Mouse (Mus musculus): Measurements from ENCODE around the gene Enah.

The Enah gene

DNA sequence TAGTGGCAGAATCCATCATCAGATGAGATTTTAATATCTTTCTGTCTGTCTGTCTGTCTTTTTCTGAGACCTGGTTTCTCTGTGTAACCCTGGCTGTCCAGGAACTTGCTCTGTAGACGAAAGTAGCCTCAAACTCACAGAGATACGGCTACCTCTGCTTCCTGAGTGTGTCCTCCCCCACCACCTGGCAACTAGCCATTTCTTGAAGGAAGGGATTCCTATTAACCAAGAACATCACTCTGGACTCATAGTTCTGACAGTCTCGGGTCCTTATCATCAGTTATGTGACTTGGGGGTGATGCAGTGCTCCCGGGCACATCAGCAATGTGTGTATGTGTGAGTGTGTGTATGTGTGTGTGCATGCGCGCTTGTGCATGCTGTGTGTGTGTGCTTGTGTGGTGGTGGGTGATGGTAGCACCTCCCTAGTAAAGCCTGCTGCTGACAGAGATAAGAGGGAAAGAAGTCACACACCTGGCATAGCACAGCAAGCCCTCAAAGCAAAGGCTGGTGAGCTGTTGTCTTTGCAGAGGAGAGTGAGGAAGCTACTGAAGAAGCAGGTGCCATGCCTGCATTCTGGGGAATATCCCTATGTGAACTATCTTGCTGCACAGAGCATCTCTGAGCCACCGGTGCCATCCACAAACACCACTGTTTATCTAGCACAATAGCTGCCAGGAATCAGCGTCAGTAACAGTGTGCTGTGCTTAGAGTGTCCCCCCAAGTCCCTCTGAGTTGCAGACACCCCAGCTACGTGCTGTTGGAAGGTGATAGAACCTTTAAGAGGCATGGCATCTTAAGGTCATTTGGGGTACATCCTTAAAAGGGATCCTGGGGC is 146.5 kb downstream of the Enah start:
- DNase-seq, result no peak

DNA sequence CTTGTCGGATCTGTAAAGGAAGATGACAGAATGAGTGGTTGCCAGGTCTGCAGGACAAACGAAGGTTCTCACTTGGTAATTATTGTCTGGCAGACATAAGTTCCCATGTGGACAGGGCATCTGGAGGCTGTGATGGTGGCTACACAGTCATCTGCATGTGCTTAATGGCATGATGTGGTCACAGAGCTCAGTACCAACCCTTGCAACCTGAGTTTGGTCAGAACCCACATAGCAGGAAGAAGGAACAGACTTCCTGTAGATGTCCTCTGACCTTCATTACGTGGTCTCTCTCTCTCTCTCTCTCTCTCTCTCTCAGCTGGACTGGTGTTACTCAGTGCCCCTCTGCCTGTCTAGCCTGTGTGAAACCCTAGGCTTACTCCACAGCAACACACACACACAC is 147.2 kb downstream of the Enah start:
- DNase-seq, result no peak

DNA sequence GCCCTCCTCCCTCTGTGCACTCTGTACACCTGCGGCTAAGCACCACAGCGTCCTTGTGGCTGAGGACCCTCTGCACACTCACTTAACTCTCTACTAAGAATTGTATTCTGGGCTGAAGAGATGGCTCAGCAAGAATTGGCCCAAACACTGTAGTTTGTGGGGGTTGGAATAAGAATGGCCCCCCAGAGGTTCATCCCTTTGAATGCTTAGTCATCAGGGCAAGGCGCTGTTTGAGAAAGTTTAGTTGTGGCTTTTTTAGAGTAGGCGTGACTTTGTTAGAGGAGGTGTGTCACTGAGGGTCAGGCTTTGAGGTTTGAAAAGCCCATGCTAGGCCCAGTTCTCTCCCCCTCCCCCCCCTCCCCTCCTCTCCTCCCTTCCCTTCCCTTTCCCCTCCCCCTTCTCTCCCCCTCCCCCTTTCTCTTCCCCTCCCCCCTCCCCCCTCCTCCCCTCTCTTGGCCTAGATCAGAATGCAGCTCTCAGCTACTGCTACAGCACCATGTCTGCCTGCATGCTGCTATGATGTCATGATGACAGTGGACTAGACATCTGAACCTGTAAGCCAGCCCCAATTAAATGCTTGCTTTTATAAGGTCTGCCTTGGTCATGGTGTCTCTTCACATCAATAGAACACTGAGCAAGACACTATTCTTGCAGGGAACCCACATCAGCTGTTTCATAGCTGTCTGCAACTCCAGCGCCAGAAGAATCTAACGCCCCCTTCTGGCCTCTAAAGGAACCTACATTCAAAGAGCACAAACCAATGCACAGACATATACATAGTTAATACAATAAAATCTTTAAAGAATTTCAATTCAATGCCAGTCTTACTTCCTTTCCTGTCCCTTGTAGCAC is 153.1 kb downstream of the Enah start:
- no peak for DNase-seq

DNA sequence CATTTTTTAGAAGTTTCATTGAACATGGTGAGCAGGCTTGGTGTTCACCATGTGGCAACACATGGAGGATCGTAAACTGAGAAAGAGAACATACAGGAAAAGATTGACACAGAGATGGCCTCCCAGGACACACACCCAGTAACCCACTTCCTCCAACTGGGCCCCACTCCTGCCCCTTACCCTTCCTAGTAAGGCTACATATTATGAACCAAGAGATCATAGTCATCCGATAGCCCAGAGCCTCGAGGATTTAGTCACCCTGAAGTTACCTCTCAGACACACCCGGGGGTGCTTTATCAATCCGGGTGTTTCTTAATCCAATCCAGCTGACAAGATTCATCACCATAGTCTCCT is 153.9 kb downstream of the Enah start:
- DNase-seq, result no peak

DNA sequence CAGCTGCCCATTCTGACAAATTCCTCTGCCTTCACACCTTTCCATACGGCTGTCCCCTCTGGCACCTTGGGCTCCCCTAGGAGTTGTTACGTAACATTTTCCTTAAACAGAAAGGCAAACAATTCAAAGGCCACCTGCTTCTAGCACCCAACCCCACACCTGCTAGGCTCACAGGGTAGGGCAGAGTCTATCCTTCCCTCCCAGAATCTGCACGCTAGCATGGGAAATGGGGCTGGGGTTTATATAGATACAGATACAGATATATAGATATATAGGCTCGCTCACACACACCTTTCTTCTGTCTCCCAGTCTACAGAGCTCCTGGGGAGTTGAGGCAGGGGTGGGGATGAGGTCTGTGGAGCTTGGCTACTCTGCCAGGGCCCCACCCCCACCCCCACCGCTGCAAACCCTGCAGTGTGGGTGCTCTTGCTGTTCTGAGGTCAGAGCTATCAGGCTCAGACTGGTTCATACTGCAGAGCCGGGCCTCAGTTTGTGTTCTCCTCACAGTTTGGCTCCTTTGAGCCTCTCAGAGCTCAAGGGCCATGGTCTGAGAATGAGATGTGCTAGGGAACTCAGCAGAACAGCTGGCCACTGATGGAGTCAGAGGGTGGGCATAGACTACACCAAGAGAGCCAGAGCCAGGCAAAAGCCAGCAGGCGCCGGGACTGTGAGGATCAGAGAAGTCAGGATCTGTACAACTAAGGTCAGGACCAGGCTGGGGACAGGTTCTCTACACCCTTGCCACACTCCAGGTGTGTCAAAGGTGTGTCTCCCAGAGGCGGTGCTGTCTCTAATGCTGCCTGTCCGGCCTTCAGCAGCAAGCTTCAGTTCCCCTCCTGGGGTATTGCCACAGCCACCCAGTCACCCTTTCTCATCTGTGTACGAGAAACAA is 154.6 kb downstream of the Enah start:
- DNase-seq, result no peak

DNA sequence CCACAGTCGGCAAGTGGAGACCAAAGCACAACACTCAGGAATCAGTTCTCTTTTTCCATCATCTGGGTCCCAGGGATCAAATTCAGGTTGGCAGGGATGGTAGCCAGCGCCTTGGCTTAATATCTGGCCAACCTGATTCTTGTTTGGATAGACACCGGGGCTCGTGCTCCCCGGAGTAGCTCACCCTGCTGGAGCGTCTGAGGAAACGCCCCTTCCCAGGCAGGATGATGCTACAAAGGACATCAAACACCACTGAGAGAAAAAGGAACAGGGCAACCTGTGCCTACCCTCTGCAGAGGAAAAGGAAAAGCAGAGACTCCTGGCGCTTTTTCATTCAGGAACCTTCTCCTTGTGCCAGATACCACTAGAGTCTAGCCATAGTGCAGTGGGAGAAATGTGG is 156.4 kb downstream of the Enah start:
- no peak for DNase-seq

DNA sequence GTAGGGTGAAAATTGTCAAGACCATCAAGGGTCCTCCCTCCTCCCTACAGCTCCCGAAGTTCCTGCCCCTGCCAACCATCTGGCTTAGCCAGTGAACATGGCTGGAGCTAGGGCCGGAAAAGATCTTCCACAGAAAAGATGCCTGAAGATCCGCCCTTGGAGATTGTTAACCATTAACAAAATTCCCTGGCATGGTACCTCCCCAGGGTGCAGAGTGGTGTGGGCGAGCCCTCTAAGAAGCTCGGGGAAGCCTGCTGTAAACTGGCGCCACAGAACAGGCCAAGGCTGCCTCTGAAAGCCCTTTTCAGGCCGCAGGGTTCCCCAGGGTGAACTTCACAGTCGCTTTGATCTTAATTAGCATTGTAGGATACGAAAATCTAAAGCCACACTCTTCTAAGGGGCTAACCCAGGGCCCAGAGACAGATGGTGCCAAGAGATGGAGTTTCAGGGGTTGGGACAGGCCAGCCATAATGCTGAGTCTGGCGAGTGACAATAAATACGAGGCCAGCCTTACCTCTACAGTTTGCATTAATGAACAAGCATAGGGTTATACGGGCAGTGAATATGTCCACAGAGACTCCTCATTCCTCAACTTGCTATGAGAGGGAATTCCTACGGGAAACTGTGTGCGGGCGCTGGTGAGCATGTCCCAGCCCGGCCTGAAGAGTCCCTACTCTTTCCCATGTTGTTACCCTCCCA is 157.0 kb downstream of the Enah start:
- DNase-seq, result no peak

DNA sequence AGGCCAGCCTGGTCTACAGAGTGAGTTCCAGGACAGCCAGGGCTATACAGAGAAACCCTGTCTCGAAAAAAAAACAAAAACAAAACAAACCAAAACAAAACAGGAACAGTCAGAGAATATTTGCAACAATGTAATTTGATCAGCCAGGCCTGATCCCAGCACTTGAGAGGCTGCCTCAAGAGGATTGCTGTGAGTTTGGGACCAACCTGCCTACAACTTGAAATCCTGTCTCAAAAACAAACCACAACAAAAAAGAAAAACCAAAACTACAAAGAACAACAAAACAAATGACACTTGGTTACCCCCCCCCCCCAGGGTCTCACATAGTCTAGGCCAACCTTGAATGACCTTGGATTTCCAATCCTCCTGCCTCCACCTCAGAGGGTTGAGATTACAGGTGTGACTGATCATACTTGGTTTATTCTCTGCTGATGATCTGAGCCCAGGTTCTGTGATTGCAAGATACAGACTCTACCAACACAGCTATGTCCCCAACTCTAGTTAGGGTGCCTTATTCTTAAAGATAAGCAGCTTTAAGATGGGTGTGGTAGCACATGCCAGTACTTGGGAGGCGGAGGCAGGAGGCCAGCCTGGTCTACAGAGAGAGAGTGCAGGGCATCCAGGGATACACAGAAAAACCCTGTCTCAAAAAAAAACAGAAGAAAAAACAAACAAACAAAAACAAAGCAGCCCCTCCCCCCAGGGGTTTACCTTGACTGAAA is 158.4 kb downstream of the Enah start:
- no peak for DNase-seq

DNA sequence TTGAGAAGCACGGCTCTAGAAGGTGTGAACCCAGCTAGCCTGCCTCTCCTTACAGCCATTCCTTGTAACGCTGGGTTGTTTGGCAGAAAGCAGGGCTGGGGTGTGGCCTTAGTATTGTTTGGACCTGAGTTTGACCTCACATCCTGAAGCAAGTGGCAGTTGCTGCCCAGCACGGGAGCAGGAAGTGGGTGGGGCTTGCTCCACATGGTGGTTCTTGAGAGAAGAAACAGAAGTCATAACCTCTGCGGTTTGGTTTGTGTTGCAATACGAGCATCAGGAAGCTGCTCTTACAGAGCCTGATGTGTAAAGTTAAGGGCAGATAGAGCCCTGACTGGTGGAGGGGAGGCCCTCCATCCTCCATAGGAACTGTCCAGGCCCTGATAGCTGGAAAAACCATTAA is 159.1 kb downstream of the Enah start:
- DNase-seq, result peak; percentile 59

DNA sequence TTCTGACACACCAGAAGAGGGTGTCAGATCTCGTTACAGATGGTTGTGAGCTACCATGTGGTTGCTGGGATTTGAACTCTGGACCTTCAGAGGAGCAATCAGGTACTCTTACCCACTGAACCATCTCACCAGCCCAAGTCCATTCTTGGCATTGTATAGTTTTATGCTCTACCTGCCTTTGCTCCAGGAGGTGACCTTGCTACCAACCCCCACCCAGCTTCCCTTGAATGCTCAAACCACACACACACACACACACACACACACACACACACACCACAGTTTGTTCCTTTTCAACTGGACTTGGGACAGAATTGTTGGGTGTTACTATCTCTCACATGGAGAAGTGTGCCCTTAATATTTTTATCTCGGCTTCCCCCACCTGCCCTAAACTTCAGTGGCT is 163.5 kb downstream of the Enah start:
- DNase-seq, result no peak

DNA sequence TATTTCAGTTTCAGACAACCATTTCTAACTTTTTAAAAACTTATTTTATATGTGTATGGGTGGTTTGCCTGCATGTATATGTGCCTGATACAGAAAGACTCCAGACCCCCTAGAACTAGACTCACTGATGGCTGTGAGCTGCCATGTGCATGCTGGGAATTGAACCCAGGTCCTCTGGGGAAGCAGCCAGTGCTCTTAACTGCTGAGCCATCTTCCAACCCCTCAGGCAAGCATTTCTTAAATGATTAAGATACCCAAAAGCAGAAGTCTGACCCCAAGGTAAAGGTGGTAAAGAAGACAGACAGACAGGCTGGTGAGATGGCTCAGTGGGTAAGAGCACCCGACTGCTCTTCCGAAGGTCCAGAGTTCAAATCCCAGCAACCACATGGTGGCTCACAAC is 165.0 kb downstream of the Enah start:
- no peak for DNase-seq

DNA sequence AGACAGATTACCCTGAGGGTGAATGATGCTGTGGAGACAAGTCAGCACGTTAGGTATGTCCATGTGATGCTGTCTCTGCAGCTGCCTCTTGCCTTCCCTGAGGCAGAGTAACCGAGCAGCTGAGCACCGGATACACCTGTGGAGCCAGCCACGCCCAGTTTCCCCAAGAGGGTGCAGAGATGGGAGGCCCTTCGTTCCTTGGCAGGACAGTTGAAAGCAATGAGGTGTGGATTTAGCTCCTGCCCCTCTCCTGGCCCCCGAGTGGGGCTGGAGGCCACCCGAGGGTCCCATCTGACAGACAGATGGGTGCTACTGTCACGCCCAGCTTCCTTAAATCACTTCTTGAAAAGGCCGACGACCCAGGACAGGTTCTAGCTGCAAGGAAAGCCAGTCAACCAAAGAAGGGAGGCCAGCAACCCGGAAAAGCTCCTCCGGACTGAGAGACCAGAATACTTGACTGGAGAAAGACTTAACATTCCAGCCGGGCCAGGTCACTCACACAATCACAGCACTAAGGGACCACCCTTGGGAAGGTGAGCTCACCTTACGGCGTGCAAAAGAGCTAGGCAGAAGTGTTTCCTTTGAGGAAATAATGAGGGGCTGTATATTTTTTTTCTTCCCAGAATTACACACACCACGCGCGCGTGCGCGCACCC is 166.6 kb downstream of the Enah start:
- no peak for DNase-seq

DNA sequence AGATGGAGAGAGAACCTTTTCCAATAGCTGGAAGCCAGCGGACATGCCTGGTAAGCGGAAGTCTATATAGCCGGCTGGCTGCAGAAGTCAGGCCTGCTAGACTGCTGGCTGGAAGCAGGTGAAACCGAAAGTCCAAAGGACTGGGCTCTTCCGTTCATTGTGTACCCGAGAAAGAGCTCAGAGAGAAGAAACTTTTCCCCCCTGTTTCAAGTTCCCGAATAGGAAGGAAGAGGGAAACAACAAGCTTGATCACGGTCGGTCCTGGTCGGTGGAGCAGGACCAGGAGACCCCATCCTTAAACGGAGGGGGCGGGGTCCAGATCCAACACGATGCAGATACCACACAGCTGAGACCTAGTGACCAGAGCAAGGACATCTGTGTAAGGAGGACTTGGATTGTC is 167.3 kb downstream of the Enah start:
- DNase-seq, result no peak

DNA sequence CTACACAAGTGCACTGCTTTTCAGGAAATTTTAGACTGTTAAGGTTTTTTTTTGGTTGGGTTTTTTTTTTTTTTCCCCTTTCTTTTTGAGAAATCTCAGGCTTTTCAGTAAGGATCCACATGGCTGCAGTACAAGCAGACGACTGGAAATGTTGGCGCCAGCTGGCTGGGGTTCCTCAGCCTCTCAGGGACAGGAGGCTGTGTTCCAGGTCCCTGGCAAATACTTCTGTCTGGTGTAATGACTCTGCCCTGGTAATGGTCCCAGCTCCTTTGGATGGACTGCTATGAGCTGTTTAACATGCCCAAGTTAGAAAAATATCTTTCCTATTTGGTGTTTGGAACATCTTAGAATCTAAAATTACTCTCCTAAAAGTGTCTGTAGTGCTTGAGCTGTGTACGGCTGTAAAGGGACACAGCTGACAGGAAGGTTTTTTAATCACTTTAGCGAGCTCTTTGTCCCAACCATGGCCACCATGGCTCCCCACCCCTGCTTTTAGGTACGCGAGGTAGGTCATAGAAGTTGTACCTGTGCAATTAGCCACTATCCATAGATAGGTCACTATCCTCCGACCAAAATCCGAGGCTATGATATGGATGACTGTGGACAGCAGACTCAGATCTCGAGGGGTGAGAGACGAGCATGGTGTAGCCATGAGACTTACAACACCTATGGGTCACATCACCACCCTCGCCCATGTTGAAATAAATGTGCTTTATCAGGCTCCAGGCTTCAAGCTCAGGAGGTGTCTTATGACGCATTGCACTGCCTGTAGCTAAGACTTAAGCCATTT is 168.1 kb downstream of the Enah start:
- DNase-seq, result peak; percentile 65

DNA sequence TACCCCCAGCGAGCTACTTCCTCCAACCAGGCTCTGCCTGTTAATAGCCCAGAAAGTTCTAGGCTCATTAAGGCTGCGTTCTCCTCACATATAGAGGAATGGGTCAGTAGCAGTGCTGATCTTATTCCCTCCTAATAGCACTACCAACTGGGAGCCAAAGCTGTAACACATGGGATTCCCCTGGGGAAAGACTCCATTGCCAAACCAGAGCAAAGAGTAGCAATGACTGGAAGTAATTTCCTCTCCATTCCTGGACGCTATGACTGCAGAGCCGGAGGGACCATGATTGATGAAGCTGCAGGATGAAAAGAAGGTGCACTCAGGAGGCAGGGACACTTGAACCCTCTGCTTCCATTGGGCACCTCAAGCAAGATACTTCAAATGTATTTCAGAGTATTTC is 169.3 kb downstream of the Enah start:
- DNase-seq, result no peak

DNA sequence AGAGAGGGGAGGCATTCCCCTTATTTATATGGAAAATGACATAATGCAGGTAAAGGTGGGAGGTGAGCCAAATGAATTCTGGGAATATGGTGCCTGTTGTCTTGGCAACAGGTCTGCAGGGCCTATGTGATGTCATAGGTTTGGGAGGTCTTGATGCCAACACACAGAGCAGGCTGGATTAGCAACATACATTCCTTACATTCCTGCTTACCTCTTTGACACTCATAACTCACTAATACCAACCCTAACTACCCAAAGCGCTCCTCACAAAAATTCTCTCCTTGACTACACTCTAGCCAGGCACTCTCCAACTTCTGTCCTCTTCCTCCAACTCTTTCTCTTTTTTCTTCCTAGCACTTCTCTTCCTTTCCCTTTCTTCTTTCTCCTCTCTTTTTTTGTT is 171.6 kb downstream of the Enah start:
- no peak for DNase-seq

DNA sequence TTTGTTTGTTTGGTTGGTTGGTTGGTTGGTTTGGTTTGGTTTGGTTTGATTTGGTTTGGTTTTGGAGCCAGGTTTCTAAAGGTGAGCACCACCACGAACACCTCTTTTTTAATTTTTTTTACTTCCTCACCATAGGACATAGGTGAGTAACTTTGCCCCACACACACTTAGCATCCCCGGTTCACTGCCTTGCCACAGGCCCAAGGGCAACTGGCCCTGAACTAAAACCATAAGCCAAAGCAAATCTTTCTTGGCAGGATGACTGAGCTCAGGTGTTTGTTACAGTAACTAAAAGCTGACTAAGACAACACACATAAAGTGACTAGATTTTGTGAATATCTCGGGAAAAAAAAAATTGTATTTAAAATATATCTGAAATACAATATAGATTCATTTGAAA is 172.4 kb downstream of the Enah start:
- no peak for DNase-seq
